22 mouse cellular contexts compared by ENCODE assay signal in genomic region chr10:5229129-5229528, GRCm38 (mm10).
"Had no signal": no experiment of that assay in that cellular context is flagged by ENCODE, and none has a peak within 500 bp of the region (broad histone marks: within the 10 kb centered on the region; RNA-seq: fewer than 3 reads in every experiment).

No protein-coding gene starts in this region.

- ATAC-seq: liver, postnatal 0 days; lung, postnatal 0 days; midbrain, embryonic 15.5 days had no signal

- DNase-seq: kidney, postnatal 10 days; kidney, postnatal 36 days; layer of hippocampus, postnatal 36 days; liver, postnatal 0 days; lung, embryonic 14.5 days; right cerebral cortex, adult 18-20 months; right cerebral cortex, postnatal 14 days; right cerebral cortex, postnatal 4 days; thymus, postnatal 25 days had no signal

- H3K9ac ChIP-seq: kidney, embryonic 15.5 days; limb, embryonic 12.5 days; limb, embryonic 15.5 days; liver, embryonic 14.5 days; liver, postnatal 0 days; lung, embryonic 14.5 days; midbrain, embryonic 12.5 days; midbrain, embryonic 15.5 days; neural tube, embryonic 12.5 days; neural tube, embryonic 15.5 days had no signal

- H3K36me3 ChIP-seq: kidney, embryonic 15.5 days; midbrain, embryonic 12.5 days; midbrain, embryonic 15.5 days; neural tube, embryonic 12.5 days had no signal

- H3K27ac ChIP-seq: kidney, embryonic 15.5 days; left cerebral cortex, adult 2 months; limb, embryonic 12.5 days; limb, embryonic 15.5 days; liver, embryonic 14.5 days; macrophage; midbrain, embryonic 12.5 days; midbrain, embryonic 15.5 days; neural tube, embryonic 12.5 days; neural tube, embryonic 15.5 days; stomach, postnatal 0 days had no signal

- H3K27me3 ChIP-seq: limb, embryonic 12.5 days; limb, embryonic 15.5 days; midbrain, embryonic 12.5 days; midbrain, embryonic 15.5 days; neural tube, embryonic 12.5 days; neural tube, embryonic 15.5 days had no signal

- H3K4me2 ChIP-seq: kidney, embryonic 15.5 days; limb, embryonic 12.5 days; limb, embryonic 15.5 days; liver, embryonic 11.5 days; lung, embryonic 14.5 days; midbrain, embryonic 12.5 days; midbrain, embryonic 15.5 days; neural tube, embryonic 12.5 days; neural tube, embryonic 15.5 days had no signal

- H3K9me3 ChIP-seq: kidney, embryonic 15.5 days; limb, embryonic 12.5 days; limb, embryonic 15.5 days; midbrain, embryonic 12.5 days; midbrain, embryonic 15.5 days; neural tube, embryonic 12.5 days; neural tube, embryonic 15.5 days had no signal

- H3K4me1 ChIP-seq: kidney, embryonic 15.5 days; limb, embryonic 12.5 days; limb, embryonic 15.5 days; midbrain, embryonic 12.5 days; midbrain, embryonic 15.5 days; neural tube, embryonic 12.5 days; neural tube, embryonic 15.5 days had no signal

- H3K4me3 ChIP-seq: kidney, embryonic 15.5 days; left cerebral cortex, adult 2 months; limb, embryonic 12.5 days; limb, embryonic 15.5 days; midbrain, embryonic 12.5 days; midbrain, embryonic 15.5 days; neural tube, embryonic 12.5 days; neural tube, embryonic 15.5 days had no signal
